Mouse (Mus musculus) lung, postnatal 0 days (tissue): ENCODE data around the gene Hoxa1.

Source experiments
- CTCF ChIP-seq: IDR thresholded peaks from 2 replicates; pipeline ENCODE4 v1.5.1; 2016; ENCODE audit warnings: antibody characterized with exemption, mild to moderate bottlenecking
- EP300 ChIP-seq: IDR thresholded peaks from 2 replicates; pipeline ENCODE4 v1.6.1; 2016; ENCODE audit warnings: antibody characterized with exemption, mild to moderate bottlenecking, control low read depth

DNA sequence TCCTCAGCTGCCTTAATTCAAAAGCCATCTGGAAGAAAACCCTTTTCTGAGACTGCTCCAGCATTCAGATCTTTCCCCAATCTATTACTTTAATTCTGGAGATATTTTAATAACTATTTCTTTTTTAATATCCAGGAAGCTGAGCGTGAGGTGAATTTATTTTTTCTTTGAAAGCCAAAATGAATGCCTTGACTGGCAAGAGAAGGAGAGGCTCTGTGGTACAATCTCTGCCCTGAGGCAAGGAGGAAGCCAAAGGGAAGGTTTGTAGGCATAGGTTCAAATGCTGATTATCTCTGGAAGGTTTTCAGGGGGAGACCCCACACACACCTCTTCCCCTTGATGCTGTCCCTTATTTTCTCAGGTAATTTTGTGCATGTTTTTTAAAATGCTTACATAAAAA, 9.1 kb upstream of the Hoxa1 start:
- TF ChIP-seq EP300 (no peak), CTCF (no peak)
